Mouse (Mus musculus): Measurements from ENCODE around the gene Nhej1.

Nhej1 gene

DNA sequence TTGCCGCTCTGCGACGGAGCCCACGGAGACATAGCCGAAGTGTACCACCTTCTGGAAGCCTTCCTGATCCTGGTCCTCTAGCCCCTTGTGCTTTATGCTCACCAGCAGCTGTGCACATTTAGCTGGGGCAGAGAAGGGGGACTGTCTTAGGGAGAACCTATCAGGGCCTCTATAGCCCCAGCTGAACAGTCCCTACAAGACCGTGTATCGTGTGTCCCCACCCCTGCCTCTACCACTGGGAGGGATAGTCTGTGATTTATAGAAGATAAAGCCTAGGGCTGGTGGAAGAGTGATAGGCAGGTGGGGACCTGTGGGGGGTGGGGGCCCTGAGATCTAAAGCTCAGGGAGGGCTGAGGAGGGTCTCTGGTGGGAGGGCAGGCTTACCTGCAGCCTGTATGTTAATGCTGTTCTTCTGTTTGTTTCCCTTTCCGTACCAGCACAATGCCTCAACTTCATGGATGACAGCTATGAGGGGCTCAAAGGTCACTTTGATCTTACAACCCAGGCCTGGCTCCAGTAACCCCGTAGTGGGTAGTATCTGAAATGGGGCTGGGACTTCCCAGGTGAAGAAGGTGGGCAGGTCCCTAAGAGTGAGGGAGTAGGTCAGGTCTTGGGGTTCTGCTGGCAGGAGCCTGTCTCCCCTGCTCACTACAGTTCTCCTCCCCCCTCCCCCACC lies 197.2 kb downstream of the Nhej1 start:
- no peak for DNase-seq (ENCODE audit: low spot score)

DNA sequence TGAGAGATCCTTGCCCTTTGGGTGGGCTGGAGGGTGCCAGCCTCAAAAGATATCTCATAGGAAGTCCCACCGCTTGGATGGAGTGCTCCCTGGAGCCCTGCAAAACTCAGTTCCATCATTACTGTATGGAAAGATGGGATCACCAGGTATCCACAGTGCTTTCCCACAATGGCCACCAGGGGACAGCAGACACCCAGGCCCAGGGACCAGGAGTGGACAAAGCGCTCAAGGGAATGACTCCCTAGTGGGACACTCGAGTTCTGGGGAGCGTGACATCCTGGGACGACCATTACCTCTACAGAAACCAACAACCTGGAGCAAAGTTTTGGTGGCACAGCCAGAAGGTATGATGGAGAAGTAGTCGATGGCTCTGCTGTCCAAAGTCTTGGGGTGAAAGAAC lies 198.3 kb downstream of the Nhej1 start:
- DNase-seq (ENCODE audit: low spot score), result no peak

DNA sequence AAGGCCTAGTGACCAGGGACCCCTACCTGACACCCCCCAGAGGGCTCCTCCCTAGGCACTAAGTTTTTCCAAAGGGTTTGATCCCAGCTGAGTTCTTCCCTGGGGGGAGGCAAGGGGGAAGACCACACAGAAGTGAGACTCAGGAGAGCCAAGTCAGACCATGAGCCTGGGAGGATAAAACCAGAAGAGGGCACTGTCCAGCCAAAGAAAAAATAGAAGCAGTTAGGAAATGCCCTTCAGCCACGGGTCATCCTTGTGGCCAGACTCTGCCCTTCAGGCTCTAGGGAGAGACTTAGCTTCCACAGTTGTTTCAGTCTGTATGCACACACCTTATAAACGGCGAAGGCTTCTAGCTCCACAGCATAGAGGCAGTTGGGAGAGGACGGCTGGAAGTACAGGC lies 200.5 kb downstream of the Nhej1 start:
- no peak for DNase-seq (ENCODE audit: low spot score)

All from testis, postnatal 14 days (tissue).